13 mouse cellular contexts compared by ENCODE assay signal in the genomic region with DNA sequence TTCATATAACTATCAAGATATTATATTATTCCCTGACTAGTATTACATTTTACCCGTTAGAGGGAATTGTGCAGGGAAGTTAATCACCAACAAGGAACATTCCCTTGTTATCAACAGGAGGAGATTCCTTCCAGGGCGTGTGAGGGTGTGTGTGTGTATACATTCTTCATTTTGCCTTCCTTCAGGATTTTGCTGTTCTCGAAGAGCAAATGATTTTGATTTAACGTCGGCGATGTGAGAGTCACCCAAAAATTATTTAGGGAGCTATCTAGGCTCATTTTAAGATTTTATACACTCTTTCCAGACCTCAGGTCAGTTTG. TPM values are rescaled to one million over a fixed set of nuclear protein-coding genes. Genes with fewer than 3 reads are reported as not detected.
DNase-seq lines count a peak whose midpoint lies in the region; ATAC-seq and TF ChIP-seq lines count a peak whose summit lies in the region.
"Had no signal": no experiment of that assay in that cellular context is flagged by ENCODE, and none has a peak within 500 bp of the region (broad histone marks: within the 10 kb centered on the region; RNA-seq: fewer than 3 reads in every experiment).

No protein-coding gene starts in this region.

- H3K9me3 ChIP-seq in forebrain, embryonic 13.5 days (replicated peaks): no peaks in the 10 kb centered on the region
- H3K9me3 ChIP-seq in forebrain, embryonic 12.5 days: no peaks in the 10 kb centered on the region
- H3K9me3 ChIP-seq in kidney, embryonic 16.5 days (ENCODE audit: low read length): no peaks in the 10 kb centered on the region
- H3K9me3 ChIP-seq in embryonic facial prominence, embryonic 14.5 days (ENCODE audit: control insufficient read depth, low read length): no peaks in the 10 kb centered on the region
- no peaks in the 10 kb centered on the region for H3K9me3 ChIP-seq in midbrain, postnatal 0 days (ENCODE audit: low read length)

- no peak for ATAC-seq in forebrain, embryonic 13.5 days
- ATAC-seq in forebrain, embryonic 12.5 days (ENCODE audit: low FRiP score): no peak
- no peak for ATAC-seq in kidney, embryonic 16.5 days (ENCODE audit: low FRiP score, low TSS enrichment)
- ATAC-seq in embryonic facial prominence, embryonic 14.5 days (ENCODE audit: low read depth): no peak; the same call in 1 of the 2 replicates
- no peak for ATAC-seq in midbrain, postnatal 0 days (ENCODE audit: low FRiP score)

- no peak overlapping the region for H3K27ac ChIP-seq in forebrain, embryonic 13.5 days
- H3K27ac ChIP-seq in forebrain, embryonic 12.5 days: no peak overlapping the region
- H3K27ac ChIP-seq in kidney, embryonic 16.5 days (ENCODE audit: low read length): peak overlapping the region; percentile 80; the same call in 1 of the 2 replicates
- peak overlapping the region; percentile 74 for H3K27ac ChIP-seq in embryonic facial prominence, embryonic 14.5 days (replicated peaks; ENCODE audit: low read depth, low read length)
- H3K27ac ChIP-seq in midbrain, postnatal 0 days (ENCODE audit: low read depth, low read length): no peak overlapping the region
- H3K27ac ChIP-seq: left cerebral cortex, adult 2 months; macrophage had no signal

- 81% methylated on average over 6 of the region's 6 CpGs for WGBS in forebrain, embryonic 13.5 days
- 76% methylated on average over 6 of the region's 6 CpGs for WGBS in forebrain, embryonic 12.5 days
- WGBS in kidney, embryonic 16.5 days: 43% methylated on average over 6 of the region's 6 CpGs
- 47% methylated on average over 6 of the region's 6 CpGs for WGBS in embryonic facial prominence, embryonic 14.5 days
- 78% methylated on average over 6 of the region's 6 CpGs for WGBS in midbrain, postnatal 0 days

- H3K4me2 ChIP-seq in forebrain, embryonic 13.5 days: peak overlapping the region; percentile 60; the same call in 1 of the 2 replicates
- H3K4me2 ChIP-seq in forebrain, embryonic 12.5 days: no peak overlapping the region
- peak overlapping the region; percentile 63; the same call in 1 of the 2 replicates for H3K4me2 ChIP-seq in kidney, embryonic 16.5 days (replicated peaks; ENCODE audit: low read depth, low read length)
- peak overlapping the region; percentile 65 for H3K4me2 ChIP-seq in embryonic facial prominence, embryonic 14.5 days (ENCODE audit: low read depth, low read length)
- H3K4me2 ChIP-seq in midbrain, postnatal 0 days (ENCODE audit: low read depth, low read length, poor library complexity, severe bottlenecking): peak overlapping the region; percentile 53; the same call in 1 of the 2 replicates

- no peak overlapping the region for H3K4me3 ChIP-seq in forebrain, embryonic 13.5 days
- no peak overlapping the region for H3K4me3 ChIP-seq in forebrain, embryonic 12.5 days (replicated peaks)
- no peak overlapping the region; the same call in 1 of the 2 replicates for H3K4me3 ChIP-seq in kidney, embryonic 16.5 days (ENCODE audit: low read length)
- H3K4me3 ChIP-seq in embryonic facial prominence, embryonic 14.5 days (ENCODE audit: low read depth, low read length): peak overlapping the region; percentile 36; the same call in 1 of the 2 replicates
- H3K4me3 ChIP-seq in midbrain, postnatal 0 days (ENCODE audit: low read depth, low read length): no peak overlapping the region

- TF ChIP-seq CTCF in midbrain, postnatal 0 days (IDR thresholded peaks at IDR 0.05): no peak

- no peak overlapping the region for H3K9ac ChIP-seq in forebrain, embryonic 13.5 days
- H3K9ac ChIP-seq in forebrain, embryonic 12.5 days: no peak overlapping the region
- no peak overlapping the region for H3K9ac ChIP-seq in kidney, embryonic 16.5 days (replicated peaks; ENCODE audit: low read length)
- no peak overlapping the region; the same call in 1 of the 2 replicates for H3K9ac ChIP-seq in embryonic facial prominence, embryonic 14.5 days (ENCODE audit: low read depth, low read length)
- no peak overlapping the region for H3K9ac ChIP-seq in midbrain, postnatal 0 days (replicated peaks; ENCODE audit: low read length, poor library complexity, severe bottlenecking)

- H3K4me1 ChIP-seq in forebrain, embryonic 13.5 days: no peaks in the 10 kb centered on the region
- peaks cover 10% of the 10 kb centered on the region for H3K4me1 ChIP-seq in forebrain, embryonic 12.5 days
- peaks cover 9% of the 10 kb centered on the region for H3K4me1 ChIP-seq in kidney, embryonic 16.5 days (ENCODE audit: insufficient read depth, low read length)
- H3K4me1 ChIP-seq in embryonic facial prominence, embryonic 14.5 days (ENCODE audit: control insufficient read depth, insufficient read depth, low read length): peaks cover 9% of the 10 kb centered on the region
- no peaks in the 10 kb centered on the region for H3K4me1 ChIP-seq in midbrain, postnatal 0 days (ENCODE audit: insufficient read depth, low read length)

- no peaks in the 10 kb centered on the region for H3K36me3 ChIP-seq in forebrain, embryonic 13.5 days (ENCODE audit: poor library complexity, severe bottlenecking)
- no peaks in the 10 kb centered on the region for H3K36me3 ChIP-seq in forebrain, embryonic 12.5 days (replicated peaks)
- H3K36me3 ChIP-seq in kidney, embryonic 16.5 days (ENCODE audit: insufficient read depth, low read length): no peaks in the 10 kb centered on the region
- H3K36me3 ChIP-seq in embryonic facial prominence, embryonic 14.5 days (ENCODE audit: control insufficient read depth, insufficient read depth, low read length): no peaks in the 10 kb centered on the region
- H3K36me3 ChIP-seq in midbrain, postnatal 0 days (ENCODE audit: insufficient read depth, low read length): no peaks in the 10 kb centered on the region

- DNase-seq in kidney, postnatal 4 days: no peak
- DNase-seq in embryonic facial prominence, embryonic 14.5 days (ENCODE audit: low spot score): no peak
- DNase-seq in midbrain, postnatal 0 days (ENCODE audit: low spot score): no peak
- no peak for DNase-seq in layer of hippocampus, postnatal 10 days (ENCODE audit: low spot score in 2 of 2)
- no peak for DNase-seq in MN1 (ENCODE audit: low spot score)
- DNase-seq: adrenal gland, adult 2 months; cerebellum, adult 18-20 months; kidney, adult 9 months had no signal

- H3K27me3 ChIP-seq in forebrain, embryonic 13.5 days: no peaks in the 10 kb centered on the region
- no peaks in the 10 kb centered on the region for H3K27me3 ChIP-seq in forebrain, embryonic 12.5 days
- no peaks in the 10 kb centered on the region for H3K27me3 ChIP-seq in kidney, embryonic 16.5 days (ENCODE audit: insufficient read depth, low read length)
- no peaks in the 10 kb centered on the region for H3K27me3 ChIP-seq in embryonic facial prominence, embryonic 14.5 days (replicated peaks; ENCODE audit: control insufficient read depth, insufficient read depth, low read length)
- H3K27me3 ChIP-seq in midbrain, postnatal 0 days (ENCODE audit: insufficient read depth, low read length): no peaks in the 10 kb centered on the region

RNA-seq across cellular contexts. Expression of gene Gja1, which starts 55.2 kb away (rescaled TPM):
- polyA plus RNA-seq in forebrain, embryonic 13.5 days (2015; fragmentation: Nextera tagmentation; extraction: Ambion mirVana): 76.0 and 76.6 TPM in 2 replicates
- polyA plus RNA-seq in forebrain, embryonic 12.5 days (2016; fragmentation: Nextera tagmentation; extraction: Ambion mirVana): 113 and 129 TPM in 2 replicates
- 129 and 139 TPM in 2 replicates for polyA plus RNA-seq in kidney, embryonic 16.5 days (2015; fragmentation: Nextera tagmentation; extraction: Ambion mirVana)
- 289 and 351 TPM in 2 replicates for polyA plus RNA-seq in embryonic facial prominence, embryonic 14.5 days (2014; fragmentation: Nextera tagmentation; extraction: Ambion mirVana)
- 66.4 and 71.0 TPM in 2 replicates for total RNA-seq in midbrain, postnatal 0 days (2014; rRNA removed)
- 146 and 157 TPM in 2 replicates for polyA plus RNA-seq in midbrain, postnatal 0 days (2015; fragmentation: Nextera tagmentation; extraction: Ambion mirVana)
- 100 to 1,000 TPM; 225 to 281 TPM for total RNA-seq in layer of hippocampus, postnatal 10 days (2021)

Comparison
In these comparisons a context has a peak if more than half of its experiments do, and no peak if none do; other contexts are left out.
1. H3K27ac ChIP-seq: peak in kidney, embryonic 16.5 days (single experiment) and embryonic facial prominence, embryonic 14.5 days (single experiment); none in forebrain, embryonic 13.5 days (single experiment), forebrain, embryonic 12.5 days (single experiment) and midbrain, postnatal 0 days (single experiment).